Mouse (Mus musculus): ENCODE measurements around the gene Il33. TPM values are rescaled to one million over a fixed set of nuclear protein-coding genes. Genes with fewer than 3 reads are reported as not detected.

Gene Il33
- polyA plus RNA-seq, 1 experiment = not detected

DNA sequence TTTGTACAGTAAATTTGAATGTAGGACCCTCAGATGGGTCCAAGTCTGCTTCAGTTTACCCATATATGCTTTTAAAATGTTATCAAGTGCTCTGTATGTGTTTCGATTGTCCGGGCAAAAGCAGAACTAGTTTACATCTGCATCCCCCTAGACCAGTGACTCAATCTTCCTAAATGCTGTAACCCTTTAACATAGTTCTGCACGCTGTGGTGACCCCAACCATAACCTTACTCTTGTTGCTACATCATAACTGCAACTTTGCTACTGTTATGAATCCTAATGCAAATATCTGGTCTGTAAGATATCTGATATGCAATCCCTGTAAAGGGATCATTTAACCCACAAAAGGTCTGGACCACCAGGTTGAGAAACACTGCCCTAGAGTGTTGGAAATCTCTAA is 28.9 kb downstream of the Il33 start:
- TF ChIP-seq GATA1 (IDR thresholded peaks at IDR 0.05; ENCODE audit: low read length) = no peak

DNA sequence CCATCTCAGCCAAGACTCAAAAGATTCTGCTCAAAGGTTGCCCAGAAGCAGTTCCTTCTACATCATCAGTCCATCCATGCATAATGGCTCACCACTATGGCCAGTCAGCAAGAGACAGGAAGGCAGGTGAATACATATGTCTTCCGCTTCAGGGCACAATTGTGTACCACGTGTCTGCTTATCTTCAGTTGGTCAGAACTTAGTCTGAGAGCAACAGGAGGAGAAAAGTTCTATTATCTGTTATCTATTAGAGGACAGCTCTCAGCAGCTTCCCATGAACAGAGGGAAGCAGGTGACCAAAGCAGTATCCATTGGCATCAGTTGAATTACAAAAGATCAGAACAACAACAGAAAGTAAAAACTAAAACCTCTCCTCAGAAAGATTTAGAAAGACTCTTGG is 30.5 kb downstream of the Il33 start:
- TF ChIP-seq GATA1 (IDR thresholded peaks at IDR 0.05; ENCODE audit: low read length) = peak; percentile 12

- no peak for TF ChIP-seq GATA1 (IDR thresholded peaks at IDR 0.05; ENCODE audit: low read length)
Measured at GRCm38 (mm10) chr19:29960906-29961305, 36.0 kb downstream of the Il33 start.

- no peak for TF ChIP-seq GATA1 (IDR thresholded peaks at IDR 0.05; ENCODE audit: low read length)
Measured at GRCm38 (mm10) chr19:29961842-29962241, 36.9 kb downstream of the Il33 start.

DNA sequence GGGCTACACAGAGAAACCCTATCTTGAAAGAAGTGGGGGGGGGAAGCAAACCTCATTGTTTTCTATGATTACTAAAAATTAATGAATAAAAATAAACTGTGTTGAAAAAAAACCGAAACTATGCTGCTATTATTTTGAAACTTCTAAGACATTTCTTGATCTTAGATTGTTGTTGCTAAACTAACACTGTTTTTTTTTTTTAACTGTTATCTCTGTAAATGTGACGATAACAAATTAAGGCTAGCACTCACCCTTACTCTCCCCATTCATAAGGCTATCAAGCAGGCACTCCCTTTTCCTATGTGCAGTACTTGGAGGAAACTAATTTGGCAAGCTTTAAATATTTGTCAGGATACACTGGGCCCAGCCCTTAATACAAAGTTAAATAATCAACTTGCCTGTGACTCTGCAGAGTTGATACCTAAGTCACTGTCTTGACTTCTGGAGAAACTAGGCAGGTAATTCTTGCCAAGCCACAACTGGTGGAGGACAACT is 38.7 kb downstream of the Il33 start:
- no peak for TF ChIP-seq GATA1 (IDR thresholded peaks at IDR 0.05; ENCODE audit: low read length)

- TF ChIP-seq GATA1 (IDR thresholded peaks at IDR 0.05; ENCODE audit: low read length) = no peak
Measured at GRCm38 (mm10) chr19:29967960-29968359, 43.0 kb downstream of the Il33 start.

- no peak for TF ChIP-seq GATA1 (IDR thresholded peaks at IDR 0.05; ENCODE audit: low read length)
Measured at GRCm38 (mm10) chr19:29973396-29973795, 48.5 kb downstream of the Il33 start.

DNA sequence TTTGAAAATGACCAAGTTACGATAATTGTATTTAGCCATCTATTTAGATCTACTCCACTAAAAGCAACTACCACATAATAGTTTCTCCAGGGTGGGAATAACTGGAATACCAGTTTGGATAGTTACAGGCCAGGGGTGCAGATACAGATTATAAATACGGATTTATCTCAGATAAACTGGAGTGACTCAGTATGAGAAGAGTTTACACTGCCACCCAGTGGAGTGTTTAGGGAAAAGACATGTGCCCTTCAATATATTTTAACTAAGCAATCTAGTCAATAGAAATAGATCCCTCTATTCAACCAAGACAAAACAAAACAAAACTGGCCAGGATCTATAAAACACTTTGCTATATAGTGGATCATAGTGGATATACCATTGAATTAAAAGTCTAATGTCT is 53.9 kb downstream of the Il33 start:
- no peak for TF ChIP-seq GATA1 (IDR thresholded peaks at IDR 0.05; ENCODE audit: low read length)

DNA sequence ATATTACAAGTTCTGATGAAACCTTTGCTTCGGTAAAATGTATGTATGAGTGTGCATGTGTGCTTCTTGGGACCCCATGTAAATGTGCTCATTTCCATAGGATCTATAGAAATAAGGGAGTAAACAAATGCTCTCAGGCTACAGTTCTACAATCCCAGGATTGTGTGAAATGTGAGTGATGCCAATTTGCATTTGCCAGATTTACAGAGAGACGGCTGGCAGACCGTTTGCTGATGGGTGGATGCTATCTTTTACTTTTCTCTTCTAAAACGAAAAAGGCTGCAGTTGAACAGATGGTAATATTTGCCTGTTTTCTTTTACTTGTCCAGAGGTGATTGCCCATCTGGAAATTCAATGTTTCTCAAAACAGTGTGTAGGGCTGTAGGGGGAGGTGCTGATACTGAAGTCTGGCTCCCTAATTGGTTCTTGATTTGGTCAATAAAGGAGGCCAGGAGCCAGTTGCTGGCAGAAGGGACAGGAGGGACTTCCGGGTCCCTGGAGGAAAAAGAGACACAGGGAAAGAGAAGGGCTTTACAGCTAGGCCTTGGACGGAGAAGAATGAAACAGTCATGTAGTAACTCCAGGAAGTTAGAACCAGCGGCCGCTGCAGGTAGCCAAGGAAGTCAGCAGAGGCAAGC is 54.7 kb downstream of the Il33 start:
- TF ChIP-seq GATA1 (IDR thresholded peaks at IDR 0.05; ENCODE audit: low read length) = no peak

- no peak for TF ChIP-seq GATA1 (IDR thresholded peaks at IDR 0.05; ENCODE audit: low read length)
Measured at GRCm38 (mm10) chr19:29984208-29985005, 59.5 kb downstream of the Il33 start.

- no peak for TF ChIP-seq GATA1 (IDR thresholded peaks at IDR 0.05; ENCODE audit: low read length)
Measured at GRCm38 (mm10) chr19:29986464-29987091, 61.7 kb downstream of the Il33 start.

DNA sequence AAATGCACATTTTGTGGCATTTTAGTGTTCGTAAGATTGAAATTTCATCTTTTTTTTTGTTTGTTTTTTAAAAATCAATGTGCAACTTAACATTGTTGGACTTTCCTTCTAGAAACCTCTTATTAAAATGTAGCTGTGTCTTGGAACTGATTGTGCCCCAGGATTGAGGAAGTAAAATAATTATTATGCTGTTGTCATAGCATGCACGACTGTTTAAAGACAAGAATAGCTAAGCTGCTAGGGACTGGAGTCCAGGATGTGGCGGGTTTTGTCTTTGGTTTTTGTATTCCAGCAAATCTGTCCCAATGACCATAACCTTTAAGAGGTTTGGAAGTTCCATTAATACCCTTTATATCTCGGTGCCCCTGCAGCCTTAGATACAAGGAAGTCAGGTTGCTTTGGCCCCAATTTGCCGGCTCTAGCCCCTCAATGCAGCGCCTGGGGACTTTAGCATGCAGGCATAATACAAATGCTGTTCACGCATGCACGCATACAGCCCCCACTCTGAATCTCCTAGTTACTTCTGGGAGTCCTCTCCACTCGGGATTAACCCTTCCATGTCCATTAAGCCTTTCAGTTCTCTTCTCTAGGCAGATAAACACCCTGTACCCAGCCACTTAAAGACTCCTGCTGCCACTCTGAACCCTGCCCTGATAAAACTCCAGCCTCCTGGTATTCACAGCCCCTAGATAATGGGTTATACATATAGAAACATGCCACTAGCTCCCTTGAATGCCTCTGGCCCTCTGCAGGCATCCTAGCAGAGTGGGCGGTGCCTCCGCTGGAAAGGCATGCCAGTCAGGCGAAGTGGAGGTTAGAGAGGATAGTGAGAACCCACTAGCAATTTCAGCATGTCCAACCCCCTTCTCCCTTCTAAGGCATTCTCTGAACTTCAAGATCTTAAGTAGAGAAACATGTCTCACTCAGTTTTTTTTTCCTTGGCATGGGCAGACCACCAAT is 75.8 kb downstream of the Il33 start:
- no peak for TF ChIP-seq GATA1 (IDR thresholded peaks at IDR 0.05; ENCODE audit: low read length)

GRCm38 (mm10) chr19:30001550-30001949 is 76.6 kb downstream of the Il33 start:
- no peak for TF ChIP-seq GATA1 (IDR thresholded peaks at IDR 0.05; ENCODE audit: low read length)

- TF ChIP-seq GATA1 (IDR thresholded peaks at IDR 0.05; ENCODE audit: low read length) = no peak
Measured at GRCm38 (mm10) chr19:30003621-30004020, 78.7 kb downstream of the Il33 start, which contains the start of gene Trpd52l3. Gene Trpd52l3, plus strand, starts transcription at chr19:30003790.

DNA sequence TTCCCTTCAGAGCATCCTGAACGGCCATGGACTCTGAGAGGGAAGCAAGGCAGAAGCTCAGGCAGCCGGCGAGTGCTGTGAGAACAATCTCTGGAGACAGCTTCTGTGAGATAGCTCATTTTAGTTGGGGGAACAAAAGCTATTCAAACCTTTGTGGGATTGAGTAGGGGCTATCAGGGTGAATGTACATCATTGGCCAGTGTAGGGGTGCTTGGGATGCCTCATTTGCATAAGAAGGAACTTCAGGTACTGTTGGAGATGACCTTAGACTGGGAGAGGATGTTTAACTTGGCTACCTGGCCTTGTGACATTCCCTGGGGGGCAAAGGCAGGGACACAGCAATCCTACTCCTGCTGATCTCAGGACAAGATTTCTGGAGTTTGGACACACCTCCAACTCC is 81.5 kb downstream of the Il33 start:
- TF ChIP-seq GATA1 (IDR thresholded peaks at IDR 0.05; ENCODE audit: low read length) = no peak

Other genes starting within 250 kb of the Il33 start
- not detected in 2 replicates for gene Mlana, start 227.3 kb upstream of the Il33 start, polyA plus RNA-seq (2012)
- 1.3 and 1.9 TPM in 2 replicates for gene 9930021J03Rik, start 119.1 kb upstream of the Il33 start, polyA plus RNA-seq (2012)
- gene Ranbp6, start 112.1 kb upstream of the Il33 start, polyA plus RNA-seq (2012) = 0.96 and 2.3 TPM in 2 replicates
- gene Trpd52l3, start 78.7 kb downstream of the Il33 start, polyA plus RNA-seq (2012) = not detected in 2 replicates
- 10.8 and 14.2 TPM in 2 replicates for gene Uhrf2, start 105.4 kb downstream of the Il33 start, polyA plus RNA-seq (2012)